ENCODE assay signal across 8 mouse cellular contexts in genomic region chr15:102099771-102100160, GRCm38 (mm10). TPM values are rescaled to one million over a fixed set of nuclear protein-coding genes. Genes with fewer than 3 reads are reported as not detected.
DNase-seq lines count a peak whose midpoint lies in the region; ATAC-seq and TF ChIP-seq lines count a peak whose summit lies in the region.

No protein-coding gene starts in this region.

- 25% methylated on average over 8 of the region's 8 CpGs for WGBS in neural tube, embryonic 11.5 days
- WGBS in limb, embryonic 13.5 days, result 24% methylated on average over 8 of the region's 8 CpGs
- WGBS in stomach, embryonic 14.5 days, result 20% methylated on average over 8 of the region's 8 CpGs

- no peaks in the 10 kb centered on the region for H3K9me3 ChIP-seq in neural tube, embryonic 11.5 days (ENCODE audit: control insufficient read depth, low read length)
- no peaks in the 10 kb centered on the region for H3K9me3 ChIP-seq in limb, embryonic 13.5 days
- H3K9me3 ChIP-seq in stomach, embryonic 14.5 days (ENCODE audit: control insufficient read depth, low read depth, low read length), result no peaks in the 10 kb centered on the region

- no peak overlapping the region for H3K27ac ChIP-seq in neural tube, embryonic 11.5 days (ENCODE audit: low read depth, low read length)
- peak overlapping the region; percentile 97 for H3K27ac ChIP-seq in embryonic fibroblast, embryonic 13.5 days (ENCODE audit: insufficient read depth, low read length)
- H3K27ac ChIP-seq in limb, embryonic 13.5 days, result peak overlapping the region; percentile 98
- peak overlapping the region; percentile 99 for H3K27ac ChIP-seq in stomach, embryonic 14.5 days (ENCODE audit: low read length)

- H3K27me3 ChIP-seq in neural tube, embryonic 11.5 days (ENCODE audit: control insufficient read depth, insufficient read depth, low read length), result 0 out of 2 replicates have a peak, but pooled peaks cover 4% of the 10 kb centered on the region
- no peaks in the 10 kb centered on the region for H3K27me3 ChIP-seq in limb, embryonic 13.5 days
- no peaks in the 10 kb centered on the region for H3K27me3 ChIP-seq in stomach, embryonic 14.5 days (ENCODE audit: control insufficient read depth, insufficient read depth, low read length)

- no peak for TF ChIP-seq POLR2A in embryonic fibroblast, embryonic 13.5 days (IDR thresholded peaks at IDR 0.05; ENCODE audit: low read depth, low read length)

- no peak for ATAC-seq in neural tube, embryonic 11.5 days (ENCODE audit: insufficient read depth, low FRiP score, low TSS enrichment)
- ATAC-seq in limb, embryonic 13.5 days (ENCODE audit: low FRiP score, low read depth), result no peak
- ATAC-seq in stomach, embryonic 14.5 days (ENCODE audit: insufficient number of reproducible peaks, insufficient read depth, low FRiP score, low read depth), result no peak

- peaks cover 36% of the 10 kb centered on the region for H3K4me1 ChIP-seq in neural tube, embryonic 11.5 days (ENCODE audit: control insufficient read depth, insufficient read depth, low read length)
- H3K4me1 ChIP-seq in embryonic fibroblast, embryonic 13.5 days (ENCODE audit: control insufficient read depth, insufficient read depth, low read length), result peaks cover 32% of the 10 kb centered on the region
- peaks cover 73% of the 10 kb centered on the region for H3K4me1 ChIP-seq in limb, embryonic 13.5 days
- H3K4me1 ChIP-seq in stomach, embryonic 14.5 days (ENCODE audit: control insufficient read depth, insufficient read depth, low read length), result peaks cover 57% of the 10 kb centered on the region

- no peak for TF ChIP-seq CTCF in embryonic fibroblast, embryonic 13.5 days (IDR thresholded peaks at IDR 0.05; ENCODE audit: borderline replicate concordance, insufficient read depth, low read length)

- H3K9ac ChIP-seq in neural tube, embryonic 11.5 days (ENCODE audit: low read length), result peak overlapping the region; percentile 52
- H3K9ac ChIP-seq in limb, embryonic 13.5 days, result peak overlapping the region; percentile 78
- H3K9ac ChIP-seq in stomach, embryonic 14.5 days (replicated peaks; ENCODE audit: low read depth, low read length), result peak overlapping the region; percentile 65

- peak overlapping the region; percentile 83 for H3K4me2 ChIP-seq in neural tube, embryonic 11.5 days (ENCODE audit: low read depth)
- peak overlapping the region; percentile 83 for H3K4me2 ChIP-seq in limb, embryonic 13.5 days (replicated peaks)
- H3K4me2 ChIP-seq in stomach, embryonic 14.5 days (replicated peaks; ENCODE audit: low read depth, low read length), result peak overlapping the region; percentile 84

- DNase-seq in neural tube, embryonic 11.5 days (ENCODE audit: low spot score), result no peak
- DNase-seq in neural tube, embryonic 10.5 days (ENCODE audit: extremely low spot score, low spot score), result no peak
- no peak for DNase-seq in B cell, adult 2 months
- DNase-seq in gastrocnemius, postnatal 25 days, result no peak
- DNase-seq in left cerebral cortex, adult 8-10 months (ENCODE audit: low spot score in 2 of 2), result no peak

- H3K4me3 ChIP-seq in neural tube, embryonic 11.5 days (ENCODE audit: low read depth, low read length), result peak overlapping the region; percentile 47
- H3K4me3 ChIP-seq in embryonic fibroblast, embryonic 13.5 days (ENCODE audit: insufficient read depth, low read length), result peak overlapping the region; percentile 39
- peak overlapping the region; percentile 61 for H3K4me3 ChIP-seq in limb, embryonic 13.5 days
- H3K4me3 ChIP-seq in stomach, embryonic 14.5 days (ENCODE audit: low read depth, low read length), result peak overlapping the region; percentile 61

- peaks cover 13% of the 10 kb centered on the region for H3K36me3 ChIP-seq in neural tube, embryonic 11.5 days (ENCODE audit: control insufficient read depth, insufficient read depth, low read length)
- peaks cover 35% of the 10 kb centered on the region for H3K36me3 ChIP-seq in limb, embryonic 13.5 days
- H3K36me3 ChIP-seq in stomach, embryonic 14.5 days (ENCODE audit: control insufficient read depth, insufficient read depth, low read length), result peaks cover 26% of the 10 kb centered on the region

RNA-seq across cellular contexts. Expression of gene Tns2, which starts 0.4 kb away (rescaled TPM):
- 11.4 and 13.2 TPM in 2 replicates for polyA plus RNA-seq in neural tube, embryonic 11.5 days (2014; fragmentation: Nextera tagmentation; extraction: Ambion mirVana)
- polyA plus RNA-seq in embryonic fibroblast, embryonic 13.5 days (2011; ENCODE audit: insufficient read length, low read depth, missing spikeins), result 61.8 and 71.1 TPM in 2 replicates
- polyA plus RNA-seq in limb, embryonic 13.5 days (2015; fragmentation: Nextera tagmentation; extraction: Ambion mirVana), result 39.8 and 45.3 TPM in 2 replicates
- polyA plus RNA-seq in stomach, embryonic 14.5 days (2014; fragmentation: Nextera tagmentation; extraction: Ambion mirVana), result 42.6 and 48.5 TPM in 2 replicates
- total RNA-seq in gastrocnemius, postnatal 25 days (2021), result 10 to 100 TPM; 22.3 to 32.0 TPM
- total RNA-seq in left cerebral cortex, adult 8-10 months (2022), result 10 to 100 TPM; 23.3 to 29.5 (median 24.3) TPM

RNA-seq across cellular contexts. Expression of gene Eif4b, which starts 26.2 kb away (rescaled TPM):
- 113 and 121 TPM in 2 replicates for polyA plus RNA-seq in neural tube, embryonic 11.5 days (2014; fragmentation: Nextera tagmentation; extraction: Ambion mirVana)
- polyA plus RNA-seq in embryonic fibroblast, embryonic 13.5 days (2011; ENCODE audit: insufficient read length, low read depth, missing spikeins), result 309 and 317 TPM in 2 replicates
- 118 and 120 TPM in 2 replicates for polyA plus RNA-seq in limb, embryonic 13.5 days (2015; fragmentation: Nextera tagmentation; extraction: Ambion mirVana)
- 129 and 134 TPM in 2 replicates for polyA plus RNA-seq in stomach, embryonic 14.5 days (2014; fragmentation: Nextera tagmentation; extraction: Ambion mirVana)
- total RNA-seq in gastrocnemius, postnatal 25 days (2021), result 100 to 1,000 TPM; 141 to 145 TPM
- 100 to 1,000 TPM; 191 to 203 (median 200) TPM for total RNA-seq in left cerebral cortex, adult 8-10 months (2022)

RNA-seq across cellular contexts. Expression of gene Spryd3, which starts 36.3 kb away (rescaled TPM):
- polyA plus RNA-seq in neural tube, embryonic 11.5 days (2014; fragmentation: Nextera tagmentation; extraction: Ambion mirVana), result 15.5 and 17.0 TPM in 2 replicates
- polyA plus RNA-seq in embryonic fibroblast, embryonic 13.5 days (2011; ENCODE audit: insufficient read length, low read depth, missing spikeins), result 35.5 and 36.0 TPM in 2 replicates
- polyA plus RNA-seq in limb, embryonic 13.5 days (2015; fragmentation: Nextera tagmentation; extraction: Ambion mirVana), result 22.9 and 23.2 TPM in 2 replicates
- 15.2 and 16.7 TPM in 2 replicates for polyA plus RNA-seq in stomach, embryonic 14.5 days (2014; fragmentation: Nextera tagmentation; extraction: Ambion mirVana)
- total RNA-seq in gastrocnemius, postnatal 25 days (2021), result 1 to 10 TPM; 7.1 to 7.9 TPM
- total RNA-seq in left cerebral cortex, adult 8-10 months (2022), result 100 to 1,000 TPM; 147 to 167 (median 161) TPM

RNA-seq across cellular contexts. Expression of gene Igfbp6, which starts 44.4 kb away (rescaled TPM):
- polyA plus RNA-seq in neural tube, embryonic 11.5 days (2014; fragmentation: Nextera tagmentation; extraction: Ambion mirVana), result 0.22 and 0.34 TPM in 2 replicates
- 43.0 and 55.0 TPM in 2 replicates for polyA plus RNA-seq in embryonic fibroblast, embryonic 13.5 days (2011; ENCODE audit: insufficient read length, low read depth, missing spikeins)
- 3.9 and 4.4 TPM in 2 replicates for polyA plus RNA-seq in limb, embryonic 13.5 days (2015; fragmentation: Nextera tagmentation; extraction: Ambion mirVana)
- 12.4 and 13.1 TPM in 2 replicates for polyA plus RNA-seq in stomach, embryonic 14.5 days (2014; fragmentation: Nextera tagmentation; extraction: Ambion mirVana)
- total RNA-seq in gastrocnemius, postnatal 25 days (2021), result 10 to 100 TPM; 46.4 to 68.2 TPM
- total RNA-seq in left cerebral cortex, adult 8-10 months (2022), result 10 to 100 TPM; 42.4 to 49.5 (median 45.5) TPM

RNA-seq across cellular contexts. Expression of gene Soat2, which starts 50.6 kb away (rescaled TPM):
- 0.13 and 0.22 TPM in 2 replicates for polyA plus RNA-seq in neural tube, embryonic 11.5 days (2014; fragmentation: Nextera tagmentation; extraction: Ambion mirVana)
- 1.3 and 2.6 TPM in 2 replicates for polyA plus RNA-seq in embryonic fibroblast, embryonic 13.5 days (2011; ENCODE audit: insufficient read length, low read depth, missing spikeins)
- polyA plus RNA-seq in limb, embryonic 13.5 days (2015; fragmentation: Nextera tagmentation; extraction: Ambion mirVana), result 0.20 and 0.27 TPM in 2 replicates
- 2.1 and 2.2 TPM in 2 replicates for polyA plus RNA-seq in stomach, embryonic 14.5 days (2014; fragmentation: Nextera tagmentation; extraction: Ambion mirVana)
- under 1 TPM in 1 of 2 experiments, not detected in 1; 0.16 TPM for total RNA-seq in gastrocnemius, postnatal 25 days (2021)
- total RNA-seq in left cerebral cortex, adult 8-10 months (2022), result under 1 TPM in 2 of 4 experiments, not detected in 2; 0.26 to 0.27 TPM
